Mouse (Mus musculus) forebrain, embryonic 14.5 days (tissue): ENCODE data around the gene Parp14. TPM values are rescaled to one million over a fixed set of nuclear protein-coding genes. Genes with fewer than 3 reads are reported as not detected.

Experiments used
- ATAC-seq: fragments of 200-750 bp; cut with Nextera tagmentation; 2 replicates; pipeline ENCODE4 v1.8.0; 2017; ENCODE audit warnings: mild to moderate bottlenecking, moderate library complexity
- DNase-seq: peaks from one replicate; pipeline ENCODE4 v3.0.0-alpha.2; 2015; ENCODE audit warnings: low spot score
- H3K27ac ChIP-seq: fragments of 300-500 bp; sonication (generic); 2 replicates; pipeline ENCODE4 v1.5.1; 2014; ENCODE audit warnings: low read depth, mild to moderate bottlenecking, control low read depth, low read length, moderate library complexity
- H3K27me3 ChIP-seq: fragments of 300-500 bp; sonication (generic); replicated peaks from 2 replicates; pipeline ENCODE4 v1.6.1; 2014; ENCODE audit warnings: low read length, control low read depth, mixed read lengths; ENCODE audit not compliant: control insufficient read depth, insufficient read depth
- H3K36me3 ChIP-seq: fragments of 300-500 bp; sonication (generic); 2 replicates; pipeline ENCODE4 v1.6.1; 2014; ENCODE audit warnings: low read length, control low read depth; ENCODE audit not compliant: control insufficient read depth, insufficient read depth
- H3K4me1 ChIP-seq: fragments of 300-500 bp; sonication (generic); 2 replicates; pipeline ENCODE4 v1.6.1; 2014; ENCODE audit warnings: antibody characterized with exemption, low read length, control low read depth; ENCODE audit not compliant: control insufficient read depth, insufficient read depth
- H3K4me2 ChIP-seq: fragments of 300-500 bp; sonication (generic); 2 replicates; pipeline ENCODE4 v1.6.1; 2014; ENCODE audit warnings: mild to moderate bottlenecking, control low read depth, low read length
- H3K4me3 ChIP-seq: fragments of 300-500 bp; sonication (generic); 2 replicates; pipeline ENCODE4 v1.5.1; 2014; ENCODE audit warnings: low read depth, low read length, control low read depth
- H3K9ac ChIP-seq: fragments of 300-500 bp; sonication (generic); 2 replicates; pipeline ENCODE4 v1.6.1; 2014; ENCODE audit warnings: mild to moderate bottlenecking, low read length, control low read depth, moderate library complexity
- H3K9me3 ChIP-seq: fragments of 300-500 bp; sonication (generic); replicated peaks from 2 replicates; pipeline ENCODE4 v1.6.1; 2016; ENCODE audit warnings: low read length, control low read depth, mixed read lengths; ENCODE audit not compliant: control insufficient read depth
- WGBS: fragments of 180-500 bp; shearing (Covaris S2); extraction: QIAGEN DNeasy Blood & Tissue Kit; methylation state at CpG from one replicate; pipeline ENCODE4 v1.1.7; 2014; 5-methylcytosine and 5-hydroxymethylcytosine counted together
- polyA plus RNA-seq: library from polyadenylated mRNA; unstranded; fragments of >200 nt; fragmentation: Nextera tagmentation; extraction: Ambion mirVana; gene quantifications from 2 replicates; pipeline ENCODE4 v1.2.1, GENCODE M21; 2014

The Parp14 gene
- polyA plus RNA-seq, 1 experiment from 2014 or later: 0.25 TPM

- Histone ChIP-seq H3K27me3 (peaks cover 18% of the 10 kb centered on the region), H3K9ac (no peak overlapping the region), H3K4me1 (no peaks in the 10 kb centered on the region; the same call in 1 of the 2 replicates), H3K4me2 (no peak overlapping the region), H3K27ac (no peak overlapping the region), H3K9me3 (no peaks in the 10 kb centered on the region), H3K4me3 (no peak overlapping the region), H3K36me3 (no peaks in the 10 kb centered on the region)
- ATAC-seq (no peak), DNase-seq (no peak)
- 26% methylated on average over 3 of the region's 3 CpGs for WGBS
Observed at GRCm38 (mm10) chr16:35874416-35874815, 3.1 kb upstream of the Parp14 start.

DNA sequence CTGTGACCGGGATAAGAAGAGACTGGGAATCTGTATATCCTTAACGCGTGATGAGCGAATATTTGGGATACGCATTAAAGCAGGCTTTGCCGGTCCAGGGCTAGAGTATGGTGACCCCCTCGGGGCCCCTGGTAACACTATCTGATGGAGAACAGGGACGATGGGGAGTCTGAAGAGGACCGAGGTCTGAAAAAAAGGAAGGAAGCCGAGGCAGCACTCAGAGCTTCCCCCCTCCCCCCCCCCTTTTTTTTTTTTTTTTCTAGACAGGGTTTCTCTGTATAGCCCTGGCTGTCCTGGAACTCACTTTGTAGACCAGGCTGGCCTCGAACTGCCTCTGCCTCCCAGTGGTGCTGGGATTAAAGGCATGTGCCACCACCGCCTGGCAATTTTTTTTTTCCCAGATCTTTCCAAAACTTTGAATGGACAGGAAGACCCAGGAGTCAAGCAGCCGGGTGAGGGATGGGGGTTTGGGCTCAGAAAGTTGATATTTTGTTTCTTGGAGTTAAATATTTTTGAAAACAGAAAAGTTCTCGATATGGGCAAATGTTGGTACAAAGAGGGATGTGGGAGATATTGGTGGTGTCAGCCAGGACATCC is 1.2 kb upstream of the Parp14 start:
- Histone ChIP-seq H3K27me3 (peaks cover 18% of the 10 kb centered on the region), H3K4me3 (no peak overlapping the region), H3K4me1 (no peaks in the 10 kb centered on the region; the same call in 1 of the 2 replicates), H3K9me3 (no peaks in the 10 kb centered on the region), H3K36me3 (no peaks in the 10 kb centered on the region), H3K4me2 (no peak overlapping the region), H3K9ac (no peak overlapping the region), H3K27ac (no peak overlapping the region)
- ATAC-seq: no peak
- DNase-seq: no peak
- 32% methylated on average over 14 of the region's 14 CpGs for WGBS

DNA sequence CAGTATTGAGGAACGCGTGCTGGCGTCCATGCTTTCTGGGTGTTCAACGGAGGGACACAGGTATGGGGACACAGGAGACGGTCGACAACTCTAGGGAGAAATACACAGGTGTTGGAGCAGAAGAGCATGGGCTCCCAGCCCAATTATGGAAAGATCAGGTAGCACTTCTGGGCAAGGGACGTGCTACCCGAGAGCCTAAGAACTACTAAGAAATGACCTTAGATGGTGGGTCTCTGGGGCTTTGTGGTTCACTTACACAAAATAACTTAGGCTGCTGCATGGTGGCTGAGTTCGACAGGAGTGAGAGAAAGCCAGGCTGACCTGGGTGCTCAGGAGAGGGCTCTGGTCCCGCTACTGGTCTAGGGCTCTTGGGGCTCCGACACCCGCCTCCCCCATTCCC is 554 bp upstream of the Parp14 start:
- no peaks in the 10 kb centered on the region for H3K9me3 ChIP-seq
- peak overlapping the region; percentile 94 for H3K4me2 ChIP-seq
- H3K27ac ChIP-seq: no peak overlapping the region
- WGBS: 25% methylated on average over 12 of the region's 12 CpGs
- H3K4me3 ChIP-seq: no peak overlapping the region
- DNase-seq: no peak
- no peaks in the 10 kb centered on the region; the same call in 1 of the 2 replicates for H3K4me1 ChIP-seq
- H3K27me3 ChIP-seq: peaks cover 18% of the 10 kb centered on the region
- no peak overlapping the region for H3K9ac ChIP-seq
- ATAC-seq: no peak
- no peaks in the 10 kb centered on the region for H3K36me3 ChIP-seq

DNA sequence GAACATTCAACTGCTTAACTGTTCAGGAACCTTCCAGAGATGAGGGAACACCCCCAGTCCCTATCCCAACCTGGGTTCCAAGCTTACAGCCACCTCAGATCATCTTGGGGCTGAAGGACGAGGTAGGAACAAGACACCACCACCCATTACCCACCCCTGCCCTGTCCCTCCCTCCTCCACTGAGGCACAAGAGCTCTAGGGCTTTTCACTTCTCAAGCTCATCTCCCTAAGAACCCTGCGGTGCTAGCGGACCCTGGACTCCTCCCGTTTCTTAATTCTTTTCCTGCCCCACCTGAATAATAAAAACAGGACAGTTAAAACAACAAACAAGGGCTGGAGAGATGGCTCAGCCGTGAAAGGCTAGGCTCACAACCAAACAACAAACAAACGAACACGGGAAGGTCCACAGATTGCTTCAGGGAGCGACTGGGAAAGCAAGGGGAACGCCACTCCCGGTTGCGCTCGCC is 730 bp downstream of the Parp14 start:
- H3K27ac ChIP-seq: no peak overlapping the region
- peak overlapping the region; percentile 46 for H3K4me3 ChIP-seq
- DNase-seq (no peak), ATAC-seq (no peak; the same call in 1 of the 2 replicates)
- H3K27me3 ChIP-seq: peaks cover 18% of the 10 kb centered on the region
- no peaks in the 10 kb centered on the region for H3K36me3 ChIP-seq
- no peaks in the 10 kb centered on the region for H3K9me3 ChIP-seq
- H3K4me1 ChIP-seq: no peaks in the 10 kb centered on the region; the same call in 1 of the 2 replicates
- WGBS: 1% methylated on average over 12 of the region's 12 CpGs
- peak overlapping the region; percentile 94 for H3K4me2 ChIP-seq
- peak overlapping the region; percentile 65 for H3K9ac ChIP-seq

DNA sequence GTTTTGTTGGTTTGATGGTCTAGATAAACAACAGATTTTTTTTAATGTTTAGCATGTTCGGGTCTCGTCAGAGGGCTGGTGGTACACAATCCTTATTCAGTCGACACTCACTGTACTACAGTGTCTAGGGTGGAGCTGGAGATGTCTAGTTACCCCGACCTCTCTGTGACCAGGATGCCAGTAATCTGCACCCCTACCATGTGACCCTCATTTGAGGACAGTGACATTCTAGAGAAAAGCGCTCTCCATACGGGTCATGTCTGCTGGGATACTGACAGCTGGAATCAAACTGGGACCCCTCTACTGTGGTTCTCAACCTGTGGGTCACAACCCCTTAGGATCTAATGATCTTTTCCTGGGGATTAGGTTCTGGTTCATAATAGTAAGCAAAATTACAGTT is 1.7 kb downstream of the Parp14 start:
- Histone ChIP-seq H3K27ac (no peak overlapping the region), H3K36me3 (no peaks in the 10 kb centered on the region), H3K4me2 (no peak overlapping the region), H3K4me3 (no peak overlapping the region), H3K9ac (no peak overlapping the region), H3K27me3 (peaks cover 18% of the 10 kb centered on the region), H3K4me1 (no peaks in the 10 kb centered on the region; the same call in 1 of the 2 replicates), H3K9me3 (no peaks in the 10 kb centered on the region)
- no peak for DNase-seq
- ATAC-seq: no peak
- 78% methylated on average over 6 of the region's 6 CpGs for WGBS

- H3K4me2 ChIP-seq: no peak overlapping the region
- H3K4me1 ChIP-seq: no peaks in the 10 kb centered on the region; the same call in 1 of the 2 replicates
- DNase-seq (no peak), ATAC-seq (no peak)
- no peak overlapping the region for H3K4me3 ChIP-seq
- no peaks in the 10 kb centered on the region for H3K36me3 ChIP-seq
- no peak overlapping the region for H3K9ac ChIP-seq
- H3K27ac ChIP-seq: no peak overlapping the region
- peaks cover 18% of the 10 kb centered on the region for H3K27me3 ChIP-seq
- H3K9me3 ChIP-seq: no peaks in the 10 kb centered on the region
- WGBS: 34% methylated on average over 3 of the region's 3 CpGs
Observed at GRCm38 (mm10) chr16:35869126-35869525, 2.2 kb downstream of the Parp14 start.

DNA sequence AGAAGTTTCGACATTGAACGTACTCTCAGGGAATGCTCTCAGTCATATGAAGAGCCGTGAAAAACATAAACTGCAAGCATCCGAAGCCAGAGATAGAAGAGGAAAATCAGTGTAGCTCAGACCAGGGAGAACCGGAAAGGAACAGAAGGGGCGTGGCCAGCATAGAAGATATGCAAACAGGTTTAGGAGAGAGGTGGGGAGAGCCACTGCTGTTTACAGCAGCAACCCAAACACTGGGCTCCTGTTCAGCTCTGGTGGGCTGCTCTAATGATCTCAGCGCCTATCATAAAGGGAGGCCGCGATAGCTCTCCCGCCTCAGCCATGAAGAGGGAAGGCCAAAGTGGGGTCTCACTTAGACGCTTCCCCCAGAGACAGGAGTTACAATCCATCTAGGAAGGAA is 3.6 kb downstream of the Parp14 start:
- Histone ChIP-seq H3K27me3 (peaks cover 16% of the 10 kb centered on the region), H3K27ac (no peak overlapping the region), H3K9ac (no peak overlapping the region), H3K4me2 (no peak overlapping the region), H3K9me3 (no peaks in the 10 kb centered on the region), H3K4me3 (no peak overlapping the region), H3K4me1 (no peaks in the 10 kb centered on the region; the same call in 1 of the 2 replicates), H3K36me3 (no peaks in the 10 kb centered on the region)
- ATAC-seq: no peak
- 77% methylated on average over 11 of the region's 11 CpGs for WGBS
- DNase-seq: no peak

DNA sequence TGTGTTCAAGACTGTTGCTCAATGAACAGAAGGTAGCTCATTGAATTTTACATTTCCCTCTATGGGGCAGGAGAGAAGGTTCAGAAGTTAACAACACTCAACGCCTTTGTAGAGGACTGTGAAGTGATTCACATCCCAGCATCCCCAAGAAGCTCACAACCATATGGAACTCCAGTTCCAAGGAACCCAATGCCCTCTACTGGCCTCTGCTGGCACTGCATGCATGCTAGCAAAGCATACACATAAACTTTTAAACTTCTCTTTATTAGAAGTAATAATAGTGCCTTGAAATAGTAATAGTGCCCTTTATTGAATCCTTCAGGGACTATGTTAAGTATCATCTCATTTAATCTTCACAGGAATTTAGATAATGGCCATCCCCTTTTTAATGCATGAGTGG is 9.3 kb downstream of the Parp14 start:
- H3K4me1 ChIP-seq: no peaks in the 10 kb centered on the region
- no peaks in the 10 kb centered on the region for H3K36me3 ChIP-seq
- H3K4me2 ChIP-seq: no peak overlapping the region
- DNase-seq: no peak
- H3K4me3 ChIP-seq: no peak overlapping the region
- WGBS: 92% methylated on average over 1 of the region's 1 CpGs
- no peak overlapping the region for H3K27ac ChIP-seq
- no peaks in the 10 kb centered on the region for H3K27me3 ChIP-seq
- ATAC-seq: no peak
- H3K9me3 ChIP-seq: no peaks in the 10 kb centered on the region
- H3K9ac ChIP-seq: no peak overlapping the region

DNA sequence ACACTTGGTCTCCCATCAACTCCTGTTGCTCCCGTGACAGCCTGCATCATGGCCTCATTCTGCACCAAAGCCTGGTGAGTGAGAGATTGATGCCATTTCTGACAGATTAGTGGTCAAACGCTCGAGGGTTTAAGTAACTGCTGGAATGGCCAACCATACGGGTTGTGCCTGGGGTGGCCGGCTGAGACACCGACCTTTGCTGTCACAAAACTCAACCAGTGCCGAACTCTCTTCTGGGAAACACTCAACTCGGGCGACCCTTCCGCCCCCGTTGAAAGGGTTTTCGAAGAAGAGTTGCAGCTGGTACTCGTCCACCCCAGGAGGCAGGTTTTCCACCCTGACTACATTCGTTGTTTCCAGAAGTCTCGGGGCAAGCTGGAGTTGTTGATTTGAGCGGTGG is 11.1 kb downstream of the Parp14 start:
- no peaks in the 10 kb centered on the region for H3K9me3 ChIP-seq
- H3K9ac ChIP-seq: no peak overlapping the region
- no peaks in the 10 kb centered on the region for H3K4me1 ChIP-seq
- no peak overlapping the region for H3K4me3 ChIP-seq
- H3K4me2 ChIP-seq: no peak overlapping the region
- H3K27me3 ChIP-seq: no peaks in the 10 kb centered on the region
- H3K36me3 ChIP-seq: no peaks in the 10 kb centered on the region
- H3K27ac ChIP-seq: no peak overlapping the region
- ATAC-seq (no peak), DNase-seq (no peak)
- 94% methylated on average over 16 of the region's 16 CpGs for WGBS
